Mouse (Mus musculus) kidney, adult 18-20 months (tissue): ENCODE measurements around the gene Gm17542.
"Not testable (repeated sequence)": the region's sequence is repeated elsewhere in the genome, so short reads cannot be mapped to it uniquely, and the experiment has no call there.

Experiments used
- DNase-seq: peaks from one replicate; pipeline ENCODE4 v3.0.0; 2021

The Gm17542 gene

GRCm38 (mm10) chr10:58718110-58718509 lies at the start of gene Gm17542:
Gene Gm17542, minus strand, starts transcription at chr10:58718210.
- DNase-seq = not testable (repeated sequence)

- DNase-seq = no peak
These were observed 21.8 kb upstream of the Gm17542 start for GRCm38 (mm10) chr10:58739779-58740178.

- no peak for DNase-seq
These were observed 20.1 kb upstream of the Gm17542 start for GRCm38 (mm10) chr10:58738152-58738551.

- DNase-seq = peak; percentile 4
These were observed 3.2 kb downstream of the Gm17542 start for GRCm38 (mm10) chr10:58714789-58715148.

GRCm38 (mm10) chr10:58713855-58714788 lies 3.9 kb downstream of the Gm17542 start:
- DNase-seq = no peak

GRCm38 (mm10) chr10:58713225-58713624 lies 4.8 kb downstream of the Gm17542 start:
- DNase-seq = no peak

GRCm38 (mm10) chr10:58709021-58709420 lies 9.0 kb downstream of the Gm17542 start:
- no peak for DNase-seq

- no peak for DNase-seq
These were observed 17.4 kb downstream of the Gm17542 start for GRCm38 (mm10) chr10:58700578-58700977.

GRCm38 (mm10) chr10:58700160-58700559 lies 17.9 kb downstream of the Gm17542 start:
- no peak for DNase-seq

- DNase-seq = no peak
These were observed 19.1 kb downstream of the Gm17542 start for GRCm38 (mm10) chr10:58698955-58699354.

- no peak for DNase-seq
These were observed 27.0 kb downstream of the Gm17542 start for GRCm38 (mm10) chr10:58691051-58691450.

- DNase-seq = no peak
These were observed 38.7 kb downstream of the Gm17542 start for GRCm38 (mm10) chr10:58679298-58679697.

GRCm38 (mm10) chr10:58675533-58675932 lies 42.5 kb downstream of the Gm17542 start, which contains the start of gene Edar:
Gene Edar, minus strand, starts transcription at chr10:58675654.
- DNase-seq = peak; percentile 81

- peak; percentile 83 for DNase-seq
These were observed 44.5 kb downstream of the Gm17542 start for GRCm38 (mm10) chr10:58673278-58674061.

- no peak for DNase-seq
These were observed 45.3 kb downstream of the Gm17542 start for GRCm38 (mm10) chr10:58672557-58673277.

GRCm38 (mm10) chr10:58663868-58664267 lies 54.1 kb downstream of the Gm17542 start:
- DNase-seq = peak; percentile 16
